Mouse (Mus musculus): ENCODE data around the gene Siva1.

The Siva1 gene

GRCm38 (mm10) chr12:112644180-112644854 is at the start of gene Siva1:
Siva1 (plus strand) TSS chr12:112644679.
- DNase-seq = peak; percentile 99

- DNase-seq = no peak
Measured at GRCm38 (mm10) chr12:112594989-112595388, 49.5 kb upstream of the Siva1 start.

- no peak for DNase-seq
Measured at GRCm38 (mm10) chr12:112595626-112596025, 48.9 kb upstream of the Siva1 start.

- DNase-seq = no peak
Measured at GRCm38 (mm10) chr12:112596454-112596853, 48.0 kb upstream of the Siva1 start.

- DNase-seq = no peak
Measured at GRCm38 (mm10) chr12:112596891-112597500, 47.5 kb upstream of the Siva1 start.

GRCm38 (mm10) chr12:112597618-112598017 is 46.9 kb upstream of the Siva1 start:
- no peak for DNase-seq

GRCm38 (mm10) chr12:112599198-112599597 is 45.3 kb upstream of the Siva1 start:
- no peak for DNase-seq

- DNase-seq = no peak
Measured at GRCm38 (mm10) chr12:112599942-112600611, 44.4 kb upstream of the Siva1 start.

GRCm38 (mm10) chr12:112604022-112604421 is 40.5 kb upstream of the Siva1 start:
- DNase-seq = no peak

GRCm38 (mm10) chr12:112604709-112605649 is 39.5 kb upstream of the Siva1 start:
- DNase-seq = peak; percentile 54

GRCm38 (mm10) chr12:112605766-112606165 is 38.7 kb upstream of the Siva1 start:
- DNase-seq = peak; percentile 79

GRCm38 (mm10) chr12:112606998-112607397 is 37.5 kb upstream of the Siva1 start:
- DNase-seq = no peak

- no peak for DNase-seq
Measured at GRCm38 (mm10) chr12:112609031-112609430, 35.4 kb upstream of the Siva1 start.

GRCm38 (mm10) chr12:112616668-112617067 is 27.8 kb upstream of the Siva1 start:
- no peak for DNase-seq

GRCm38 (mm10) chr12:112617184-112617583 is 27.3 kb upstream of the Siva1 start:
- peak; percentile 47 for DNase-seq

GRCm38 (mm10) chr12:112617898-112618380 is 26.5 kb upstream of the Siva1 start:
- DNase-seq = peak; percentile 89

- DNase-seq = peak; percentile 61
Measured at GRCm38 (mm10) chr12:112618981-112619685, 25.3 kb upstream of the Siva1 start.

- DNase-seq = peak; percentile 58
Measured at GRCm38 (mm10) chr12:112619686-112620353, 24.7 kb upstream of the Siva1 start, which contains the start of gene Adssl1. Adssl1 (plus strand) TSS chr12:112620045.

GRCm38 (mm10) chr12:112620354-112621061 is 24.0 kb upstream of the Siva1 start:
- DNase-seq = peak; percentile 34

- DNase-seq = no peak
Measured at GRCm38 (mm10) chr12:112621900-112622299, 22.6 kb upstream of the Siva1 start.

GRCm38 (mm10) chr12:112623742-112624141 is 20.7 kb upstream of the Siva1 start:
- peak; percentile 73 for DNase-seq

Measured in thymus, postnatal 14 days (tissue).